Mouse (Mus musculus): ENCODE data around the gene Myo5a. TPM values are rescaled to one million over a fixed set of nuclear protein-coding genes. Genes with fewer than 3 reads are reported as not detected.
A peak's percentile ranks its signal among the peaks of the same experiment; 100 is the strongest.

The Myo5a gene
- total and polyA plus RNA-seq, 3 experiments, result 2.5 to 11.9 (median 9.4) TPM

- H3K4me1 ChIP-seq (ENCODE audit: control insufficient read depth, insufficient read depth, low read length), result peaks cover 4% of the 10 kb centered on the region
- H3K9ac ChIP-seq (ENCODE audit: low read depth, low read length), result no peak overlapping the region
- H3K79me2 ChIP-seq (replicated peaks; ENCODE audit: control insufficient read depth, insufficient read depth, low read length), result peaks cover 3% of the 10 kb centered on the region
- intact Hi-C loops (cut with DNase I), result no loop called here
- no peaks in the 10 kb centered on the region for H3K27me3 ChIP-seq (ENCODE audit: control insufficient read depth, insufficient read depth, low read length)
- H3K27ac ChIP-seq, result no peak overlapping the region
- TF ChIP-seq POLR2A (IDR thresholded peaks at IDR 0.05; ENCODE audit: insufficient read depth, low read depth, low read length), result no peak
- DNase-seq, result no peak
- 68% methylated on average over 2 of the region's 2 CpGs for WGBS
- no peak overlapping the region for H3K4me3 ChIP-seq
- peaks cover 28% of the 10 kb centered on the region for H3K36me3 ChIP-seq (ENCODE audit: control insufficient read depth, insufficient read depth, low read length)
Observed at GRCm38 (mm10) chr9:75041840-75042525, 28.8 kb upstream of the Myo5a start.

- H3K9ac ChIP-seq (ENCODE audit: low read depth, low read length), result no peak overlapping the region
- 85% methylated on average over 2 of the region's 2 CpGs for WGBS
- no peak for DNase-seq
- peaks cover 7% of the 10 kb centered on the region for H3K4me1 ChIP-seq (ENCODE audit: control insufficient read depth, insufficient read depth, low read length)
- H3K36me3 ChIP-seq (ENCODE audit: control insufficient read depth, insufficient read depth, low read length), result peaks cover 32% of the 10 kb centered on the region
- no peak overlapping the region for H3K27ac ChIP-seq
- no peak overlapping the region for H3K4me3 ChIP-seq
- TF ChIP-seq EP300 (IDR thresholded peaks at IDR 0.05; ENCODE audit: insufficient read depth, low read depth, low read length), result no peak
- TF ChIP-seq POLR2A (IDR thresholded peaks at IDR 0.05; ENCODE audit: insufficient read depth, low read depth, low read length), result no peak
- TF ChIP-seq CTCF (IDR thresholded peaks at IDR 0.05), result no peak
- no peaks in the 10 kb centered on the region for H3K27me3 ChIP-seq (ENCODE audit: control insufficient read depth, insufficient read depth, low read length)
- intact Hi-C loops (cut with DNase I), result no loop called here
- peaks cover 5% of the 10 kb centered on the region for H3K79me2 ChIP-seq (replicated peaks; ENCODE audit: control insufficient read depth, insufficient read depth, low read length)
Observed at GRCm38 (mm10) chr9:75043191-75043590, 27.6 kb upstream of the Myo5a start.

GRCm38 (mm10) chr9:75047079-75047478 lies 23.7 kb upstream of the Myo5a start:
- TF ChIP-seq CTCF (IDR thresholded peaks at IDR 0.05) (no peak), EP300 (IDR thresholded peaks at IDR 0.05; ENCODE audit: insufficient read depth, low read depth, low read length) (no peak), POLR2A (IDR thresholded peaks at IDR 0.05; ENCODE audit: insufficient read depth, low read depth, low read length) (no peak)
- Histone ChIP-seq H3K36me3 (ENCODE audit: control insufficient read depth, insufficient read depth, low read length) (peaks cover 18% of the 10 kb centered on the region), H3K4me1 (ENCODE audit: control insufficient read depth, insufficient read depth, low read length) (peaks cover 4% of the 10 kb centered on the region), H3K9ac (ENCODE audit: low read depth, low read length) (no peak overlapping the region), H3K4me3 (no peak overlapping the region), H3K27me3 (ENCODE audit: control insufficient read depth, insufficient read depth, low read length) (no peaks in the 10 kb centered on the region), H3K27ac (no peak overlapping the region), H3K79me2 (replicated peaks; ENCODE audit: control insufficient read depth, insufficient read depth, low read length) (peaks cover 5% of the 10 kb centered on the region)
- no peak for DNase-seq
- intact Hi-C loops (cut with DNase I), result loop anchor here (5.0 kb wide), 2 partner anchors 150 to 265 kb away; no protein-coding TSS in a partner anchor

GRCm38 (mm10) chr9:75049100-75049499 lies 21.7 kb upstream of the Myo5a start:
- DNase-seq, result peak in 1 of 2 experiments; percentile 36
- intact Hi-C loops (cut with DNase I), result loop anchor here (5.0 kb wide), 2 partner anchors 148 to 263 kb away; no protein-coding TSS in a partner anchor
- Histone ChIP-seq H3K9ac (ENCODE audit: low read depth, low read length) (no peak overlapping the region), H3K27ac (no peak overlapping the region), H3K36me3 (ENCODE audit: control insufficient read depth, insufficient read depth, low read length) (peaks cover 13% of the 10 kb centered on the region), H3K27me3 (ENCODE audit: control insufficient read depth, insufficient read depth, low read length) (no peaks in the 10 kb centered on the region), H3K4me3 (no peak overlapping the region), H3K4me1 (ENCODE audit: control insufficient read depth, insufficient read depth, low read length) (peaks cover 4% of the 10 kb centered on the region), H3K79me2 (replicated peaks; ENCODE audit: control insufficient read depth, insufficient read depth, low read length) (peaks cover 3% of the 10 kb centered on the region)
- WGBS, result 56% methylated on average over 3 of the region's 3 CpGs
- TF ChIP-seq EP300 (IDR thresholded peaks at IDR 0.05; ENCODE audit: insufficient read depth, low read depth, low read length) (no peak), POLR2A (IDR thresholded peaks at IDR 0.05; ENCODE audit: insufficient read depth, low read depth, low read length) (no peak), CTCF (IDR thresholded peaks at IDR 0.05) (no peak)

- peak; percentile 47 to 59 for DNase-seq
- WGBS, result 19% methylated on average over 3 of the region's 3 CpGs
- Histone ChIP-seq H3K36me3 (ENCODE audit: control insufficient read depth, insufficient read depth, low read length) (peaks cover 13% of the 10 kb centered on the region), H3K9ac (ENCODE audit: low read depth, low read length) (no peak overlapping the region), H3K27ac (no peak overlapping the region), H3K4me3 (no peak overlapping the region), H3K27me3 (ENCODE audit: control insufficient read depth, insufficient read depth, low read length) (no peaks in the 10 kb centered on the region), H3K4me1 (ENCODE audit: control insufficient read depth, insufficient read depth, low read length) (peaks cover 4% of the 10 kb centered on the region), H3K79me2 (replicated peaks; ENCODE audit: control insufficient read depth, insufficient read depth, low read length) (peaks cover 3% of the 10 kb centered on the region)
- intact Hi-C loops (cut with DNase I), result loop anchor here (5.0 kb wide), 2 partner anchors 97 to 232 kb away; no protein-coding TSS in a partner anchor
- peak; percentile 98 for TF ChIP-seq CTCF (IDR thresholded peaks at IDR 0.05)
- no peak for TF ChIP-seq POLR2A (IDR thresholded peaks at IDR 0.05; ENCODE audit: insufficient read depth, low read depth, low read length)
- 0 out of 2 replicates have a peak, but pooled peaks have one; percentile 56 for TF ChIP-seq EP300 (IDR thresholded peaks at IDR 0.05; ENCODE audit: insufficient read depth, low read depth, low read length)
Observed at GRCm38 (mm10) chr9:75050003-75050402, 20.8 kb upstream of the Myo5a start.

GRCm38 (mm10) chr9:75051841-75052240 lies 19.0 kb upstream of the Myo5a start:
- H3K27me3 ChIP-seq (ENCODE audit: control insufficient read depth, insufficient read depth, low read length), result no peaks in the 10 kb centered on the region
- H3K79me2 ChIP-seq (replicated peaks; ENCODE audit: control insufficient read depth, insufficient read depth, low read length), result peaks cover 1% of the 10 kb centered on the region; the same call in 1 of the 2 replicates
- peaks cover 6% of the 10 kb centered on the region for H3K36me3 ChIP-seq (ENCODE audit: control insufficient read depth, insufficient read depth, low read length)
- no peak overlapping the region for H3K27ac ChIP-seq
- H3K4me1 ChIP-seq (ENCODE audit: control insufficient read depth, insufficient read depth, low read length), result peaks cover 4% of the 10 kb centered on the region
- intact Hi-C loops (cut with DNase I), result loop anchor here (5.0 kb wide), 2 partner anchors 95 to 230 kb away; no protein-coding TSS in a partner anchor
- no peak overlapping the region for H3K4me3 ChIP-seq
- no peak overlapping the region for H3K9ac ChIP-seq (ENCODE audit: low read depth, low read length)
- DNase-seq, result no peak
- TF ChIP-seq EP300 (IDR thresholded peaks at IDR 0.05; ENCODE audit: insufficient read depth, low read depth, low read length) (no peak), CTCF (IDR thresholded peaks at IDR 0.05) (no peak), POLR2A (IDR thresholded peaks at IDR 0.05; ENCODE audit: insufficient read depth, low read depth, low read length) (no peak)
- WGBS, result 57% methylated on average over 4 of the region's 4 CpGs

All from heart, adult 2 months (tissue).